Mouse (Mus musculus): ENCODE measurements around the gene Hesx1. TPM values are rescaled to one million over a fixed set of nuclear protein-coding genes. Genes with fewer than 3 reads are reported as not detected.

The Hesx1 gene
- total and polyA plus RNA-seq, 2 experiments from 2014 or later = not detected

DNA sequence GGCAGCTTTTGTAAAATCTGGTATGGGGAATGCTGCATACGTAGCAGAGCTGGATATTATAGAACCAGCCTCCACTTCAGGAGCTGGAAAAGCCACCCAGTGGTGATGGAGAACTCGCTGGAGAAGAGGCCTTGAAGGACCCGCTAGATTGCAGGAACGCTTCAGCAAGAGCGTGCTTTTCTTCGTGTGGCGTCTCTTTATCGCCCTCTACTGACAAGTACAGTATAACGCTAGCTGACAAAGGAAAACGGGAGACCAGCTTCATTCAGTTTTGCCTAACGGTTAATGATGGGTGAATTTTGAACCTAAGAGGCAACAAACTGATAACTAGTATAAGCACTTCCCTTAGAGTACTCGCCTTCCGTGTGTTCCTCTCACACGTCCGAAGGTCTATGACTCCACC lies 35.6 kb downstream of the Hesx1 start:
- peak; percentile 90 for DNase-seq (ENCODE audit: low spot score)
- peak; percentile 84 for TF ChIP-seq CTCF (IDR thresholded peaks at IDR 0.05; ENCODE audit: low read depth)
- no peak for TF ChIP-seq EP300 (IDR thresholded peaks at IDR 0.05; ENCODE audit: low read depth)
- no peaks in the 10 kb centered on the region for H3K9me3 ChIP-seq (replicated peaks; ENCODE audit: control insufficient read depth, low read length)
- no peak overlapping the region for H3K4me2 ChIP-seq (ENCODE audit: low read depth, low read length)
- ATAC-seq (ENCODE audit: insufficient read depth, low read depth) = peak; percentile 73
- no peaks in the 10 kb centered on the region for H3K27me3 ChIP-seq (ENCODE audit: control insufficient read depth, insufficient read depth, low read length)
- H3K4me3 ChIP-seq (ENCODE audit: low read depth, low read length) = no peak overlapping the region
- H3K36me3 ChIP-seq (replicated peaks; ENCODE audit: control insufficient read depth, insufficient read depth, low read length) = no peaks in the 10 kb centered on the region
- 1% methylated on average over 15 of the region's 15 CpGs for WGBS
- no peak overlapping the region for H3K9ac ChIP-seq (replicated peaks; ENCODE audit: low read depth, low read length)
- 0 out of 2 replicates have a peak, but pooled peaks cover 5% of the 10 kb centered on the region for H3K4me1 ChIP-seq (ENCODE audit: control insufficient read depth, insufficient read depth)
- no peak overlapping the region for H3K27ac ChIP-seq (ENCODE audit: low read depth)

GRCm38 (mm10) chr14:27031142-27031541 lies 36.9 kb downstream of the Hesx1 start:
- no peak overlapping the region for H3K9ac ChIP-seq (replicated peaks; ENCODE audit: low read depth, low read length)
- TF ChIP-seq EP300 (IDR thresholded peaks at IDR 0.05; ENCODE audit: low read depth) = no peak
- peak; percentile 93 for TF ChIP-seq CTCF (IDR thresholded peaks at IDR 0.05; ENCODE audit: low read depth)
- H3K4me3 ChIP-seq (ENCODE audit: low read depth, low read length) = no peak overlapping the region
- no peak overlapping the region for H3K27ac ChIP-seq (ENCODE audit: low read depth)
- H3K27me3 ChIP-seq (ENCODE audit: control insufficient read depth, insufficient read depth, low read length) = no peaks in the 10 kb centered on the region
- no peak overlapping the region for H3K4me2 ChIP-seq (ENCODE audit: low read depth, low read length)
- H3K4me1 ChIP-seq (ENCODE audit: control insufficient read depth, insufficient read depth) = 0 out of 2 replicates have a peak, but pooled peaks cover 5% of the 10 kb centered on the region
- DNase-seq (ENCODE audit: low spot score) = no peak
- ATAC-seq (ENCODE audit: insufficient read depth, low read depth) = no peak
- H3K9me3 ChIP-seq (replicated peaks; ENCODE audit: control insufficient read depth, low read length) = no peaks in the 10 kb centered on the region
- H3K36me3 ChIP-seq (replicated peaks; ENCODE audit: control insufficient read depth, insufficient read depth, low read length) = no peaks in the 10 kb centered on the region
- WGBS = 21% methylated on average over 4 of the region's 4 CpGs

GRCm38 (mm10) chr14:27037513-27037912 lies 43.3 kb downstream of the Hesx1 start:
- no peak overlapping the region for H3K9ac ChIP-seq (replicated peaks; ENCODE audit: low read depth, low read length)
- H3K27ac ChIP-seq (ENCODE audit: low read depth) = no peak overlapping the region
- no peak for ATAC-seq (ENCODE audit: insufficient read depth, low read depth)
- 64% methylated on average over 1 of the region's 1 CpGs for WGBS
- no peak for DNase-seq (ENCODE audit: low spot score)
- no peak overlapping the region for H3K4me2 ChIP-seq (ENCODE audit: low read depth, low read length)
- H3K36me3 ChIP-seq (replicated peaks; ENCODE audit: control insufficient read depth, insufficient read depth, low read length) = no peaks in the 10 kb centered on the region
- no peak overlapping the region for H3K4me3 ChIP-seq (ENCODE audit: low read depth, low read length)
- H3K27me3 ChIP-seq (ENCODE audit: control insufficient read depth, insufficient read depth, low read length) = no peaks in the 10 kb centered on the region
- TF ChIP-seq EP300 (IDR thresholded peaks at IDR 0.05; ENCODE audit: low read depth) (no peak), CTCF (IDR thresholded peaks at IDR 0.05; ENCODE audit: low read depth) (peak; percentile 20)
- H3K9me3 ChIP-seq (replicated peaks; ENCODE audit: control insufficient read depth, low read length) = no peaks in the 10 kb centered on the region
- H3K4me1 ChIP-seq (ENCODE audit: control insufficient read depth, insufficient read depth) = no peaks in the 10 kb centered on the region

GRCm38 (mm10) chr14:27038783-27039182 lies 44.6 kb downstream of the Hesx1 start, which contains the start of gene Il17rd:
Gene Il17rd, plus strand, starts transcription at chr14:27038941.
- DNase-seq (ENCODE audit: low spot score) = peak; percentile 89
- H3K9ac ChIP-seq (replicated peaks; ENCODE audit: low read depth, low read length) = peak within 1 kb of the TSS; percentile 84
- peak; percentile 95 for ATAC-seq (ENCODE audit: insufficient read depth, low read depth)
- peak within 1 kb of the TSS; percentile 64 for H3K27ac ChIP-seq (ENCODE audit: low read depth)
- WGBS = under 1% methylated on average over 29 of the region's 29 CpGs
- no peaks in the 10 kb centered on the region; the same call in none of the 2 replicates for H3K4me1 ChIP-seq (ENCODE audit: control insufficient read depth, insufficient read depth)
- TF ChIP-seq CTCF (IDR thresholded peaks at IDR 0.05; ENCODE audit: low read depth) = no peak
- no peak for TF ChIP-seq EP300 (IDR thresholded peaks at IDR 0.05; ENCODE audit: low read depth)
- H3K27me3 ChIP-seq (ENCODE audit: control insufficient read depth, insufficient read depth, low read length) = no peaks in the 10 kb centered on the region
- no peaks in the 10 kb centered on the region for H3K36me3 ChIP-seq (replicated peaks; ENCODE audit: control insufficient read depth, insufficient read depth, low read length)
- no peaks in the 10 kb centered on the region for H3K9me3 ChIP-seq (replicated peaks; ENCODE audit: control insufficient read depth, low read length)
- peak within 1 kb of the TSS; percentile 98 for H3K4me2 ChIP-seq (ENCODE audit: low read depth, low read length)
- peak within 1 kb of the TSS; percentile 96 for H3K4me3 ChIP-seq (ENCODE audit: low read depth, low read length)

DNA sequence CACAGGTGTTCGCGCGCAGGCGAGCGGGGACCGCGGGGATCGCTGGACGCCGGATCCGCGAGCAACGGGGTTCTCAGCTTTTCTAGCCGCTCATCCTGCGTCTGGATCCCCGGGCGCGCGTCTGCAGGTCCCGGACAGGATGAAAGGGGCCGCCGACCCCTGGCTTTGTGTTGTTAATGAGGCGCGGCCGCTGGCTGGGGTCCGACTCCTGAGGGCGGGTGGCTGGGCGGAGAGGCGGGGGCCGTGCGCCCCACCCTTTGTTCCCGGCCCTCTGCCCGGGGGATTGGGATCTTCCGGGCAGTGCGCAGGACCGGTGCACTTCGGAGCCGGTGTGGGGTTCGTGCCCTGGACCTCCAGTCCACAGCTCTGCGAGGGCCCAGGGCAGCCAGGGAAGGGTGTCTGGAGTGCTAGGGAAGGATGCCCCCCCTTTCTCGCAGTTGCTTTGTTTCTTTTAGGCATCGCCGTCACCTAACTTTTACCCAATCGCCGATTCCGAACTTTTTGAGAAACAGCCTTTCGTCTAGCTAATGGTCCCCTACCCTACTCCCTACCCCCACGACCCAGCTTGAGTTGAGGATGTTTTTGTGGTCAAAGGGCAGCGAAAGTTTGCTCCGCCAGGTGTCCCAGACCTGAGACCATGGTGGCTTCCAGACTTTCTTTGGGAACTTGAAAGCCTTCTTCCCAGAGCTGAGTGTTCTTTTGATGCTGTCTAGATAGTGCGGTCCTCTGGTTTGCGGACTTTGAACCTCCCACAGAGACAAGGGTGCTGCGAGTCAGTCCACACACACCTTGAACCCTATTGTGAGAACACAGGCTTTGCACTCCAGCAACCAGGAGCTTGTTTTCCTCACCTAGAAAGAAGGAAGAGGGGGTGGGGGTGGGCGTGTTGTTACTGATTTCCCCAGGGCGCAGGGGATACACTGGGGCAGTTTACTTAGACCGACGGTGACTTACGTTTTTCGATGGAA lies 45.3 kb downstream of the Hesx1 start:
- WGBS = 3% methylated on average over 58 of the region's 59 CpGs
- ATAC-seq (ENCODE audit: insufficient read depth, low read depth) (peak; percentile 42), DNase-seq (ENCODE audit: low spot score) (no peak)

More for the DNA sequence above, 45.3 kb downstream of the Hesx1 start:
- Histone ChIP-seq H3K4me2 (ENCODE audit: low read depth, low read length) (peak overlapping the region; percentile 98), H3K4me1 (ENCODE audit: control insufficient read depth, insufficient read depth) (peaks cover 5% of the 10 kb centered on the region), H3K9me3 (replicated peaks; ENCODE audit: control insufficient read depth, low read length) (no peaks in the 10 kb centered on the region), H3K27me3 (ENCODE audit: control insufficient read depth, insufficient read depth, low read length) (no peaks in the 10 kb centered on the region), H3K9ac (replicated peaks; ENCODE audit: low read depth, low read length) (peak overlapping the region; percentile 84), H3K27ac (ENCODE audit: low read depth) (peak overlapping the region; percentile 64), H3K4me3 (ENCODE audit: low read depth, low read length) (peak overlapping the region; percentile 96), H3K36me3 (replicated peaks; ENCODE audit: control insufficient read depth, insufficient read depth, low read length) (no peaks in the 10 kb centered on the region)
- TF ChIP-seq EP300 (IDR thresholded peaks at IDR 0.05; ENCODE audit: low read depth) = no peak
- no peak for TF ChIP-seq CTCF (IDR thresholded peaks at IDR 0.05; ENCODE audit: low read depth)

Data from heart, postnatal 0 days (tissue).